Mouse (Mus musculus) kidney, adult 8-10 months (tissue): ENCODE measurements at regions not wholly inside any gene's neighbourhood (a gene's known extent, or its start where the extent isn't known, plus 50 kb on each side); places are given as distances from the start of the nearest gene placed in this dataset.

Experiments used
- DNase-seq, 2 experiments: peaks; one replicate each; pipeline ENCODE4 v3.0.0; 2022

DNA sequence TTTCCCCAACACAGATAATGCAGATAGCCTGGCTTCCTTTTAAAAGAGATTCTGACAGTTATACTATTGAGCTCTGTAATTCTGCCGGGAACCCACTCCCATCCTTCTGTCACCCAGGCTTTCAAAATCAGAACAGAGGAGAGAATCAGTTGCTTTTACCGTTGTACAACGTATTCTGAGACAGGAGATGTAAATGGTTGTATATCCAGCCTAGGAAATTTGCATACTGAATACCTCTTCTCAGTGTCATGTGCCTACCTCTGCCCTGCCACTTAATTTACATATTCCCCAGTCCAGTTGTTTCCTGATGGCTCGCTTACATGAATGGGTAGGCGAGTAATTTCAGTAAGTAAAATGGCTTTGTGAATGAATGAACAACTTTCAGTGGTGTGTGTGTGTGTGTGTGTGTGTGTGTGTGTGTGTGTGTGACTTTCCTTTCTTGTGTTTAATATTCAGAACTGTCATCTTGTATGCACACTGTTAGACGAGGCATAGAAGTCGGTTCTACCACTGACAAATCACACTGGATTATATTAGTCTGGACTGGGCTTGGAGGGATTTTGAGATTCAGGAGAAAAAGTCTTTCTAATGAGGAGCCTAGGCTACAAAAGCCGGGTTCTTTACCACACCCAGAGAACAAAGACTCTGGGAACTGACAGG lies 282.2 kb upstream of the Cdh6 start:
- DNase-seq: no peak

GRCm38 (mm10) chr15:13450385-13450784 lies 276.9 kb upstream of the Cdh6 start:
- DNase-seq: no peak

GRCm38 (mm10) chr15:13434608-13435007 lies 261.1 kb upstream of the Cdh6 start:
- DNase-seq: no peak

DNA sequence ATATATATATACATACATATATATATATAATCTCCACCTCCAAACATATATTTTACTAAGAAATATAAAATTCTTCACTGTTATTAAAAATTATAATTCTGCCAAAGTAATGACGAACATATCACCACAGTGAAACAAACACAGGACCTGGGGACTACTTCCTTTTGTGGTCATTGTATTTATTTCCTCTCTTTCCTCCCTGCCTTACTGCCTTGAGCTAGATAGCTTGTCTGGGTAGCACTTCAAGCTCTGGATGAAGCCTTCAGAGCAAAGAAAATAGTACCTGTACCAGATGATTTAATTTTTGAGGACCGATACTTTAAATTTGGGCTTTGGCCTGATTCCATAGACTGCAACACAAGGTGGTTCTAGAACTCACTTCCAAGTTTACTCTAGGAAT lies 259.5 kb upstream of the Cdh6 start:
- DNase-seq: no peak

GRCm38 (mm10) chr15:13419616-13420015 lies 246.1 kb upstream of the Cdh6 start:
- no peak for DNase-seq

GRCm38 (mm10) chr15:13410065-13410688 lies 236.7 kb upstream of the Cdh6 start:
- peak; percentile 12 to 17 for DNase-seq

DNA sequence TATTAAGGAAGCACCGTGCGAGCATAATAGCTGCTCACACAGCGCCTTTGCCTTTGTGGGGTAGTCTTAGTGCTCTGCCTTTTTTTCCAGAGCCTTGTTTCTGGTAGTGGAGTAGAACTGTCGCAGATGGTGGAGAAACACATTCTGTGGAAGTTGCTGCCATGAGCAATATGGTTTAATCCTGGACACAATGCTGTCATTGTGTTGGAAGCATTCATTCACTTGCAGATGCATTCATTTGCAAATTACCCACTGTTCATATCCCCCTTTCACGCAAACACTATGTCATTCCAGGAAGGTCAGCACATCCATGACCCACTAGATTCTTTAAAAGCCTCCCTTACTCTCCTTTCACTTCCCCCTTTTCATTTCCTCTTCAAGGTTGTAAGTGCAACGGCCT lies 219.7 kb upstream of the Cdh6 start:
- DNase-seq: no peak

- DNase-seq: peak; percentile 5 to 26
These were observed 217.9 kb upstream of the Cdh6 start for GRCm38 (mm10) chr15:13391331-13391730.

GRCm38 (mm10) chr15:13384815-13385214 lies 211.3 kb upstream of the Cdh6 start:
- no peak for DNase-seq

DNA sequence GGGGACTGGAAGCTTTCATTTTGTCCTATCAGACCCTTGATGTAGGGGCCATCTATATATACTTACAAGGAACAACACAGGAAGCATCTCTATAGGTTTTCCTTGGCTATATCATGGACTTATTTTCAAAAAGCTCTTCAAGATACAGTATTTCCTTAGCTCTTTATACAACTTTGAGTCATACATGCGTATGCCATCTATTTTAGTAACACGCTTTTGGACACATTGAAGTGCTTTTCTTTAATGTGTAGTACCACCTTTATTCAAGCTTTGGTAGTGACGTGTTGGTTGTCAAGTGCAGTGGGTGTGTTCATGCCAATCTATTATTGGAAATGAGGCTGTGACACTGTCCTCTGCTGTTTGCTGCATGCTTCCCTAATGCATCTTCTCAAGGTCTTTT lies 202.1 kb upstream of the Cdh6 start:
- no peak for DNase-seq

GRCm38 (mm10) chr15:13368799-13369198 lies 195.3 kb upstream of the Cdh6 start:
- DNase-seq: no peak

DNA sequence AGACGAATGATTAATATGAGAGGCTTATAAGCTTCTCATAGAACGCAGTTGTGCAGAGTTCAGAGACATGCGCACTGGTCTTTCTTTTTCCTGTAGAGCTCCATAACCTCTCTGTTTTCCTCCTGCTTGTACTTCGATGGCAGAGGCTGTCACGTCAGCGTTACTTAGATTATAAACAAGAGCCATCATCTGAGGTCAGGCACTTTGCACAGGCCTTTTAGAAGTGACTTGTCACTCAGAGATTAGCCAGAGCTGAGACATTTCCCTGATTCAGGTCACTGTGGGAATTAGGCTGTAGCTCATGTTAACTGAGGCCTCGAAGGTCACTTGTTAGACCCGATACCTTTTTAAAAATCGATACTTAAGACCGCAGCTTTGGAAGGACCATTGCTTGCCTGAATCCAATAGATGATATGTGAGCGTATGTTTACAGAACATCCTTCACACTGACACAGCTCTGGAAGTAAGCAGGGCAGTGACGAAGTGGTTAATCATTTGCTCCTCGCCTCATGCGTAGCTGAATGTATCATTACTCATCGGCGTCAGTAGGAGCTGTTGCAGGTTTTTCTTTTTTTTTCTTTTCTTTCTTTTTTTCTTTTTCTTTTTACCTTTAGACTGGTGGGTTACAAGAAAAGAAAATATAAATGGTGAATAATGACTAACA lies 193.9 kb upstream of the Cdh6 start:
- peak; percentile 30 for DNase-seq

DNA sequence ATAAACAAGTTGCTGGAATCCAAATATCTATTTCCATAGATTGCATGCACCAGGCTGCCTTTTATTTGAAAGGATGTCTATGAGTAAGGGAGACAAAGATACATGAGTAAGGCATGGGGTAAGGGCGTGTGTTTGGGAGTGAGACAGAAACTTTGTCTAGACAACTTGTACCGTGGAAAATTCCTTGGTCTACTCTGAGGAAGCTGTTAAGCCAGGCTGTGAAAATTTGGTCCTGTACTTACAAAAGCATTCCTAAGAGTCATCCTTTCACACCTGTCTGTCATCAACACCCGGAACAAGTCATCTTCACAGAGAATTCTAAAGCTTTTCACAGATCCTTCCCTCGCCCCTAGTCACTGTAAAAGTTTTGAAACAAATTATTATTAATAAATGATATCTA lies 193.1 kb upstream of the Cdh6 start:
- DNase-seq: no peak

DNA sequence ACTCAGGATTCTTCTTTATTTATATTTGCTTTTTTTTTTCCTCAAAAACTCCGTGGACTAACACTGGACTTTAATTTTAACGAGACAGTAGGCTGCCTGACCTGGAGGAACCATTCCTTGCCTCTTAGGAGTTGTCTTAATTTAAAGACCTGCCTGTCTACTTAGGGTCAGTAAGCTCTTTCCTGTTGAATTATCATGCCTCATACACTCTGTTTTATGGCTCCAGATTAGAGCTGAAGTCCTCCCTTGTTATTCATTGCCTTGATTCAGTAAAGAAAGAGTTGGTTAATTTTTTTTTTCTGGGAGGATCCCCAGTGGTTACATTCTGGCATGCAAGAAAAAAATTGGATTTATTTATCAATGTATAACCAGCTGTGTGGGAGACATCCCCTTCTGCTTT lies 187.3 kb upstream of the Cdh6 start:
- DNase-seq: peak in 1 of 2 experiments; percentile 15

- no peak for DNase-seq
These were observed 185.6 kb upstream of the Cdh6 start for GRCm38 (mm10) chr15:13359026-13359425.

- DNase-seq: peak in 1 of 2 experiments; percentile 13
These were observed 176.8 kb upstream of the Cdh6 start for GRCm38 (mm10) chr15:13350321-13350720.

DNA sequence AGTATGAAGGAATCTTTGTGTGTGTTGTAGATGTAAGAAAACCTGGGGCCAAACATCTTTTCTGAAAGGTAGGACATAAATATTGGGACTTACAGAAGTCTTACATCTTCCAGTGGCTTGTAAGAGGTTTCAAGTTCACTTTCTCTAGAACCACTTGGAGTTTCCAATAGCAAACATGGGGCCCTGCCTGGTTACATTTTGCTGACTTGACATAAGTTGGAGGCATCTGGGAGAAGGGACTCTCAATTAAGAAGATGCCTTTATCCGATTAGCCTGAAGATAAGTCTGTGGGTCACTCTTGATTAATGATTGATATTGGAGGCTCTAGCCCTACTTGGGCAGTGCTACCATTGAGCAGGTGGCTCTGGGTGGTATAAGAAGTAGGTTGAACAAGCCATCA lies 162.9 kb upstream of the Cdh6 start:
- DNase-seq: no peak

- DNase-seq: peak; percentile 24 to 35
These were observed 151.0 kb upstream of the Cdh6 start for GRCm38 (mm10) chr15:13324439-13324838.

DNA sequence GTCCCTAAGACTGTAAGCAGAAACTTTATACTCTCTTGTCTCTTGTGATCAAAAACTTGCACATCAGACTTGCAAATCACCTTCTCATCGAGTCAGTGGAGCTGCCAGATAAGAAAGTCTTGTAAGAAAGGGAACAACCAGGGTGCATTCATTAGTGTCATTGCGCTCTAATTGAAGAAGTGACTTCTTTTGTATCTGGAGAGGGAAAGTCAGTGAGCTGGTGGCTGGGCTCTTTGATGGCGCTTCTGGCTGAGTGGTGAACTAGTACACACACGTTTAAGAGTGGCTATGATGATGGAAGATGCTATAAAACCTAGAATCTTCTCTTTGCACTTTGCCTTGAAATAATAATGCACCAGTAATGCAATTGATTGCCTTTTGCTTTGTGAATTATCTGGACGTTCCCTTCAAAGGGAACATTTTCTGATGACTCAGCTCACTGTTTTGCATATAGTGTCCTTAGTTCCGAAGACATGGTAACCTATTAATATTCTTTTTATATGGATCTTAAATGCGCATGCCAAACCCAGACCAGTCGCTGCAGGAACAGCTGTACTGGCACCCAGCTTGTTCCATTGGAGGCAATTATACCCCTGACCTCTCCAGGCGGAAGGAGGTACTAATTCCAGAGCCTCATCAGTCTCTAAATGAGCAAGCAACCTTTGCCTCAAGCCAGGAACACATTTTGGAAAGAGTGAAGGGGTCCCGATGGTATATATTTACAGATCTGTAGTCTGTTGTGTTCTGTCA lies 147.3 kb upstream of the Cdh6 start:
- DNase-seq: no peak

DNA sequence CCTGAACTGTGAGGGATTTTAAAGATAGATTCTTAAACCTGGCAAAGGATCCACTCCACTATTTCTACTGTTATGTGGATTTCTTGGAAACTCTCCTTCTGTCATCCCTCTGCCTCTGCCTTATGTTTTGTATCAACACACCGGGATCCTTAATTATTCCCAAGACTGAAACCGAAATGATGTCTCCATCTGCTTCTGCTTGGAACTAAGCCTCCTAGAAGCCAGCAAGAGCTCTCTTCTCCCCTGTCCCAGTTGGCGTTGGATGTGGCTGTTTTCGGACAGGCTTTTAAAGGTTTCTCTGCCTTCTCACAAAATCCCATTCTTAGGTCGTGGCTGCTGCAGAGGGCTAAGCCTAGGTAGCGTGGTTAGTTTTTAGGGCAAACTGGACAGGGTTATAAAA lies 131.1 kb upstream of the Cdh6 start:
- DNase-seq: no peak

DNA sequence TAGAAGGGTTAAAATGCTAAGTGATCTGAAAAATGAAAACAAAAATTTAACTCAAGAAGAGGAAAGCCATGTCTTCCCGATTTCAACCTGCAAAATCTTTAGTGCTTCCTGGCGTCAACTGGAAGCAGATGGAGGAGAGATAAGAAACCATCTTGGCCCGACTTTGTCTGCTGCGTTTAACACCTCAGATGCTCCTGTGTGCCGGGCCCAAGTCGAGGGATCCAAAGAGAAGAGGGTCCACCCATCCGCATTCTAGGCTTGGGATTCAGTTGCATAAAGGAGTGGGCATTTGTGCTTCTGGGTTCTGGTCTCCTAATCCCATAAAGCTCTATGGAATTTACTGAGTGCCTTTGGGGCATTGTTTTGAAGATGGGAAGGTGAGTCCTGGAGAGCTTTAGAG lies 130.0 kb upstream of the Cdh6 start:
- no peak for DNase-seq

GRCm38 (mm10) chr15:13302672-13303071 lies 129.2 kb upstream of the Cdh6 start:
- no peak for DNase-seq

DNA sequence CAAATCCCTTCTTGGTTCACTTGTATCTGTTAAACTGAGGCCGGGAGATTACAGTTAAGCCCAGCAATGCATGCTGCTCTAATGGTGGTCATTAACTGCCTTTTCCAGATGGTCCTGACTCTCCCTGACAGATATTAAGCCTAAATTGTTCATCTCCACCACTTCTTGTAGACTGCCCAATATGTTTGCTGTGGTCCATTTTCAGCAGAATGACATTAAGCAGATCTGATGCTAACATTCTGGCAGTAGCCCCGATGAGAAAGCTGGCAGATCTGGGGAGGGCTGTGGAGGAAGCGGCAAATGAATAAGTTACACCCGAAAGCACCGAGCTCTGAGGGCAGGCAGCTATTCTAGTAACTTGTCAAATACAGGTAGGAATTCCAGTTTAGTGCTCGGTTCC lies 123.5 kb upstream of the Cdh6 start:
- DNase-seq: no peak

DNA sequence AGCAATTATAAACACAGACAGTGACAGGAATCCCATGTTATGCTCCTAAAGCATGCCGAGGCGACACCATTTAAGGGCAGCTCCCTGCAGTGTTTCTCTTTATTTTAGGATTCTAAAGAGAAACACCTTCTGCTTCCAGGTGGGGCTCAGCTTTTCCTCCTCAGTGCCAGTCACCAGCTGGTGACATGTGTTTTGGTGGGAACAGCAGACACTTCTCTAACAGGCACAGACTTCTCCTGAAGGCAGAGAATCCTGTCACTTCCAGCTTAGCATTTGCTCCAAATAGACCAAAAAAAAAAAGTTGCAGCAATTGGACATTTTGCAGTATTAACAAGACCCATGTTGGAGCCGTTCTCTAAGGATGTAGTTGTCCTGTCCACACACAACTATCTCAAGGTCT lies 115.6 kb upstream of the Cdh6 start:
- no peak for DNase-seq
